Mouse (Mus musculus): ENCODE measurements around the gene Cd46. TPM values are rescaled to one million over a fixed set of nuclear protein-coding genes. Genes with fewer than 3 reads are reported as not detected.

Cd46 gene
- polyA plus RNA-seq, 1 experiment from 2014 or later, result 0.63 TPM

DNA sequence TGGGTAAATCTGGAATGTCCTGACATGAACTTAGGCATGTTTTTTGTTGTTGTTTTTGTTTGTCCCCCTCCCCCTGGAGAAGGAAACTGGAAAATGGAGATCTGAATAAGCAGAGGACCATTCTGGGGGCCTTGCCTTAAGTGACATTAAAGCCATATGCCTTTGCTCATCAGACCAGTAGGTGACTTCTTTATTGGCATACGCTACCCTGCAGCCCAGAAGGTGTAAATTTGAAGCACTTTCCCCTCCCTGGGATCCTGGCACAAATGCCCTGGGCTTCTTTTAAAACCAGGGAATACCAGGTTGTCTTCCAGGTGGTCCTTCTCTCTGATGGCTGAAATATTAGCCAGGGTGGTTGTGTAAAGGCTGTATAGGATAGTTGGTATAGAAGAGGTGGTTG, 76.8 kb downstream of the Cd46 start:
- no peak for DNase-seq (ENCODE audit: low spot score)
- Histone ChIP-seq H3K4me1 (peaks cover 3% of the 10 kb centered on the region; the same call in 1 of the 2 replicates), H3K27ac (replicated peaks) (no peak overlapping the region), H3K27me3 (ENCODE audit: low read depth, poor library complexity, severe bottlenecking) (no peaks in the 10 kb centered on the region), H3K9me3 (replicated peaks) (no peaks in the 10 kb centered on the region), H3K4me3 (no peak overlapping the region), H3K36me3 (no peaks in the 10 kb centered on the region)
- WGBS, result 97% methylated on average over 1 of the region's 1 CpGs

DNA sequence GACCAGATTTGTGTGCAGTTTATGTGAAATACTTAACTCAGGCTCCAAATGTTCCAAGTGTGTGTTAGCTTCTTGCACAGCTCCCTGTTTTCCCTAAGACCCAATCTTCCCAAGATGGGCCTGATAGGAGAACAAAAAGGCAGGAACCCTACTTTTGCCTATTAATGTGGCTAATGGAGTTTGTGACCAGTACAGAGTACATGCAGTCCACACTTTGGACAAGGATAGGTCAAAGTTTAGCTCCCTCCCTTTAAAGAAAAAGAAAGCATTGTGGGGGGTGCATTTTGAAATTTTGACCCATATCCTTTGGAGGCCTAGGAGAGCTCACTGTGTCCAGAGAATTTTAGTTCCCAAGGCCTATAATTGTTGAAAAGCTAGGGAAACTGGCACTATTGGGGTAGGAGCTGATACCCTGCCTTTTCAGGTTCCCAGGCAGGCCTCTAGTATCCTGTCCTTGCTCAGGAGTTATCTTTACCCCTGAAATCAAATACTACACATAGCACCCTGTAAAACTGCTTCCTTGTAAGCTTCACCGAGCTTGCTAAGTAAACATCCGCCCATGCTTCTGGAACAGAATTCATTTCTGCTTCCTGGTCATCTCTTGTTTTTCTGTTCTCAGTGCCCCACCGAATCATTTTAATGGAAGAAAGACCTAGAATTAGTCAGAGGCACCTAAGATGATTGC, 77.7 kb downstream of the Cd46 start:
- WGBS, result 90% methylated on average over 3 of the region's 3 CpGs
- Histone ChIP-seq H3K4me1 (peaks cover 3% of the 10 kb centered on the region; the same call in 1 of the 2 replicates), H3K36me3 (no peaks in the 10 kb centered on the region), H3K4me3 (no peak overlapping the region), H3K27ac (replicated peaks) (no peak overlapping the region), H3K27me3 (ENCODE audit: low read depth, poor library complexity, severe bottlenecking) (no peaks in the 10 kb centered on the region), H3K9me3 (replicated peaks) (no peaks in the 10 kb centered on the region)
- DNase-seq (ENCODE audit: low spot score), result no peak

DNA sequence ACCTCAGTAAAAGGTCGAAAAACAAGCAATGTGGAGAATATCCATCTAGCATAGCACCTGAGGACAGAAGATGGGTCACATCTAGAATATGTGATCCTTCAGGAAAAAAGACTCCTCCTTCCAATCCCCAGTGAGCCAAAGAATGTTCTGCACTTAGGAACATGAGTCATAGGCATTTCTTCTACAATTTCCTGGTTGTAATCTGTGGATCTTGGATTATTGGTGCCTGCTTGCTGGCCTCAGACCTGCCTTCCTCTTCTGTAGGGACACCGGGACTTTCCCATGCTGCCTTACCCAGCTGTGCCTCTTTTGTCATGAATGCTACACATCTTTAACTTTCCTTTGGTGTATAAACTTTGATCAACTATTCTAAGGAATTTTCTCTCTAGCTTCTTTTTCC, 79.5 kb downstream of the Cd46 start:
- Histone ChIP-seq H3K4me1 (peaks cover 3% of the 10 kb centered on the region; the same call in 1 of the 2 replicates), H3K27ac (replicated peaks) (no peak overlapping the region), H3K36me3 (no peaks in the 10 kb centered on the region), H3K27me3 (ENCODE audit: low read depth, poor library complexity, severe bottlenecking) (no peaks in the 10 kb centered on the region), H3K9me3 (replicated peaks) (no peaks in the 10 kb centered on the region), H3K4me3 (no peak overlapping the region)
- 75% methylated on average over 2 of the region's 2 CpGs for WGBS
- DNase-seq (ENCODE audit: low spot score), result no peak

DNA sequence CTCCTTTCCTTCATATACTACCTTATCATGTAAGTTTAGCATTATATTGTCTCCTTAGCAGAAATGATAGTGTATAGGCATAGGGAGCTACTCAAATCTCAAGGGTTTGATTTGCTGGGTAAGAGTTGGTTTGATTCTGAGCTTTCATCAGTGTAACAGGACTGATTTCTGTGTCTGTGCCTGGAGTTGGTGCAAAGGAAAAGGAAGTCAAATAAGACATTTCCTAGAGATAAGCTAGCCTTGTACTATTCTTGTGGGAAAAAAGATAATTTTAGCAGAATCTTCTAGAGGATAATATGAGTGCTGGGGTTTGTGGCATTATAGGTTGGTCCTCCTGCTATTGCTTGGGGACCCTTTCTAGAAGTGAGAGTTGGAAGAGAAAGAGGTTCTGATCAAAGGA, 85.8 kb downstream of the Cd46 start:
- DNase-seq (ENCODE audit: low spot score), result no peak

DNA sequence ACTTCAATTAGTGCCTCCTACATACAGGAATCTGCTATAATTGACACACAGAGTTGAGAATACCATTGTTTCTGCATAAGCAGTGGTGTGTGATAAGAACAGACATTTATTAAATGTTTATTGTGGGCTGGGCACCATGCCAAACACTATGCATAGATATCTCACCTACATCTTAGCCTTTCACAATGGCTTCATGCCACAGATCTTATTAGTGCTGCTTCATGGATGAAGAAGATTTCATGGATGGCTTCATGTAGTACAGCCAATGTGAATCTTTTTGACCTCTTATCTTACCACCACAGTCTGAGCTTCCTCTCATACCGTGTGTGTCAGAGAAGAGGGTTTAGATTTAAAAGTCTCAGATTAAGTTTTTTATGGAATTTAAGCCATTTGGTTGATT, 87.9 kb downstream of the Cd46 start:
- no peaks in the 10 kb centered on the region for H3K27me3 ChIP-seq (ENCODE audit: low read depth, poor library complexity, severe bottlenecking)
- 91% methylated on average over 1 of the region's 1 CpGs for WGBS
- H3K9me3 ChIP-seq (replicated peaks), result no peaks in the 10 kb centered on the region
- no peak overlapping the region for H3K27ac ChIP-seq (replicated peaks)
- no peaks in the 10 kb centered on the region for H3K4me1 ChIP-seq
- DNase-seq (ENCODE audit: low spot score), result no peak
- H3K36me3 ChIP-seq, result no peaks in the 10 kb centered on the region
- H3K4me3 ChIP-seq, result no peak overlapping the region

More for the DNA sequence above, 85.8 kb downstream of the Cd46 start:
- Histone ChIP-seq H3K4me3 (no peak overlapping the region), H3K4me1 (no peaks in the 10 kb centered on the region), H3K27me3 (ENCODE audit: low read depth, poor library complexity, severe bottlenecking) (no peaks in the 10 kb centered on the region), H3K27ac (replicated peaks) (no peak overlapping the region), H3K36me3 (no peaks in the 10 kb centered on the region), H3K9me3 (replicated peaks) (no peaks in the 10 kb centered on the region)

DNA sequence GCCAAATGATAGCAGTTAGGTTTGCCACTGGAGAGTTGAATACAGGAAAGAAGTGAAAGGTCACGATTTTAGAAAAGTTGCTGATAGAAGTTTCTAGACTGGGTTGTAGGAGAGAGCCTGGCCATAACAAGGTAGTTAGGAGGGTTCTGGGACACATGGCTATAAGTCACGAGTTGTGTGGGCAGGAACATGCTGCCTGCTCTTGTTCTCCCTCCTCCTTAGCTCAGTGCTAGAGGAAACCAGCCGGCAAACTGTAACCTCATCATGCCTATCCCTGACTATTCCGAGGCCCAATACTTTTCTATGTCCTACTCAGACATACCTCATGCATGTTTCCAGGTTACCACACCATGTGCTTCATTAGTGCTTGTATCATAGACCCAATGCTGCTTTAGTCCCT, 88.7 kb downstream of the Cd46 start:
- 84% methylated on average over 4 of the region's 4 CpGs for WGBS
- H3K9me3 ChIP-seq (replicated peaks), result no peaks in the 10 kb centered on the region
- no peak overlapping the region for H3K4me3 ChIP-seq
- H3K4me1 ChIP-seq, result no peaks in the 10 kb centered on the region
- no peak overlapping the region for H3K27ac ChIP-seq (replicated peaks)
- H3K36me3 ChIP-seq, result no peaks in the 10 kb centered on the region
- DNase-seq (ENCODE audit: low spot score), result no peak
- H3K27me3 ChIP-seq (ENCODE audit: low read depth, poor library complexity, severe bottlenecking), result no peaks in the 10 kb centered on the region

DNA sequence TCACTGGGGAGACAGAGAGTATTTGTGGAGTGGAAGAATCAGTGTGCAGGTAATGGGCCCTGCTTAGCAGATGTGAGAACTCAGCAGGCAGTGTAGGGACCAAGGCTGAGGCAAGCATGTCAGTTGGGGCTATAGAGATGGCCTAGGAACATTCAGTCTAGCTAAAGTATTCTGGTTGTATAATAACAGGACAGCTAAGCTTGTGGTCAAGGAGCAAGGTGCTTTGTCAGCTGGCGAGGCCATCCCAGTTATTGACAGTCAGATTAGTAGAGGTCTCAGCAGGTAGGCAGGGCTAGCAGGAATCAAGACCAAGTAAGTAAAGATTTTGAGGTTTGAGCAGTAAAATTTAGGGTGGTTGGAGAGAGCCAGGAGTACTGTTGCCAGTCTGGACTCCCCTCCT, 93.7 kb downstream of the Cd46 start:
- Histone ChIP-seq H3K27me3 (ENCODE audit: low read depth, poor library complexity, severe bottlenecking) (no peaks in the 10 kb centered on the region), H3K4me1 (no peaks in the 10 kb centered on the region), H3K9me3 (replicated peaks) (no peaks in the 10 kb centered on the region), H3K4me3 (no peak overlapping the region), H3K36me3 (no peaks in the 10 kb centered on the region), H3K27ac (replicated peaks) (no peak overlapping the region)
- DNase-seq (ENCODE audit: low spot score), result no peak
- WGBS, result 75% methylated on average over 1 of the region's 1 CpGs

DNA sequence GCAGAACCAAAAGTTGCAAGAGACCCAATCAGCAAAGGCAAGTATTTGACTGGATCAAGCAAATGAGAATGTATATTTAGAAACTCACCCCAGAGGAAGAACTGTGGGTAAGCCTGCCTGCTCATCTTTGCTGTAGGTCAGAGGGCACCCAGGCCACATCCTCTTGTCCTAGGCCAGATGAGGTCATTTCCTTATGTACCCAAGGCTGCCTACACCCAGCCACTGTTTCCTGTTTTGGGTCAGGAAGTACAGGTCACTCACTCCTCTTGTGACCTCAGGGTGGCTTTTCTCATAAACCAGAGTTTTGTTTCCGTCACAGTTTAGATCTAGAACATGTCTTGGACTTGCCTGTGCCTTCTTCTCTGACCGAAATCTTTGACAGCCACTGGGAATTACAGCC, 96.9 kb downstream of the Cd46 start:
- 89% methylated on average over 2 of the region's 2 CpGs for WGBS
- Histone ChIP-seq H3K36me3 (no peaks in the 10 kb centered on the region), H3K4me1 (no peaks in the 10 kb centered on the region), H3K4me3 (no peak overlapping the region), H3K27me3 (ENCODE audit: low read depth, poor library complexity, severe bottlenecking) (no peaks in the 10 kb centered on the region), H3K27ac (replicated peaks) (no peak overlapping the region), H3K9me3 (replicated peaks) (no peaks in the 10 kb centered on the region)
- DNase-seq (ENCODE audit: low spot score), result no peak

DNA sequence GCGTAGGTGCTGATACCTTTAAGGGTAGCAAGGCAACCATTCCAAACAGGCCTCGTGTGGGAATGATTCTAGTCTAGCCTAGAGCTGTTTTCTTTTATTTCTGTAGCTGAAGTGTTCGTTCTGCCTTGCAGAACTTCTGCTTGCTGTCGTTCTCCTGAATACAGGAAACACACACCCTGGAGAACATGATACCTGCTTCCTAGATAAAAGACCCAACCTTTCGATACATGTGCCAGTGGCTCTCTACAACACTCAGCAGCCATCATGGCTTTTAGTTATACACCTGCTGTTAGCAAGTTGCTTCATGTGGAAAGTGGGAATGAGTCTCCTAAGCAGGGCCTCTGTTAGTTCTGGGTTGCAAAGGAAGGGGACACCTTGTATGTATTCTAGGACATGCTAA, 97.8 kb downstream of the Cd46 start:
- Histone ChIP-seq H3K4me1 (no peaks in the 10 kb centered on the region), H3K27me3 (ENCODE audit: low read depth, poor library complexity, severe bottlenecking) (no peaks in the 10 kb centered on the region), H3K4me3 (no peak overlapping the region), H3K36me3 (no peaks in the 10 kb centered on the region), H3K9me3 (replicated peaks) (no peaks in the 10 kb centered on the region), H3K27ac (replicated peaks) (no peak overlapping the region)
- no peak for DNase-seq (ENCODE audit: low spot score)
- 90% methylated on average over 5 of the region's 5 CpGs for WGBS

DNA sequence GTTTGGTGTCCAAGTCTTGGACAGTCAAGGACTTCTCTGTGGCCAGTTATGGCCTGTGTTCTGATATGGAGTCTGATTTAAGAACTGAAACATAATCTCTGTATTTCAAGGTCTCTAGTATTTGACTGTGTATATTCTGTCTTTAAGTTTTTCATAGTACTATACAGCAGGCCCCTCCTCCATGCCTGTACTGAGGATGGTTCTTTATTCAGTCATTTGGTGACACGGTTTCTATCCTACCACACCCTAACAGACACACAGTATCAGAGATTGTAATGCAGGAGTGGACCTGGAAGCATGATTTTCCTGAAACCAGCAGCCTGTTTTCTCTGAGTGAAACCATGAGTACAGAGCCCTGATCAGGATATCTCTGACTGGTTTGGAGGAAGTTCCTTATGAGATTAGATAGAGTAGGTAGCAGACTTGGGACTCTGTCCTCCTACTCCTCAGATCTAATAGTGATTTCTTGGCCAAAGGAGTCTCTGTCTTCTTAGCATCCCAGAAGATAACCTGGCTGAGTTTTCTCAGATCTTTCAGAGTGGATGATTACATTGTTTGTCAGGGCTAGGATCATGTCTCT, 98.5 kb downstream of the Cd46 start:
- 86% methylated on average over 1 of the region's 1 CpGs for WGBS
- Histone ChIP-seq H3K36me3 (no peaks in the 10 kb centered on the region), H3K4me1 (no peaks in the 10 kb centered on the region), H3K27ac (replicated peaks) (no peak overlapping the region), H3K4me3 (no peak overlapping the region), H3K9me3 (replicated peaks) (no peaks in the 10 kb centered on the region), H3K27me3 (ENCODE audit: low read depth, poor library complexity, severe bottlenecking) (no peaks in the 10 kb centered on the region)
- DNase-seq (ENCODE audit: low spot score), result no peak

DNA sequence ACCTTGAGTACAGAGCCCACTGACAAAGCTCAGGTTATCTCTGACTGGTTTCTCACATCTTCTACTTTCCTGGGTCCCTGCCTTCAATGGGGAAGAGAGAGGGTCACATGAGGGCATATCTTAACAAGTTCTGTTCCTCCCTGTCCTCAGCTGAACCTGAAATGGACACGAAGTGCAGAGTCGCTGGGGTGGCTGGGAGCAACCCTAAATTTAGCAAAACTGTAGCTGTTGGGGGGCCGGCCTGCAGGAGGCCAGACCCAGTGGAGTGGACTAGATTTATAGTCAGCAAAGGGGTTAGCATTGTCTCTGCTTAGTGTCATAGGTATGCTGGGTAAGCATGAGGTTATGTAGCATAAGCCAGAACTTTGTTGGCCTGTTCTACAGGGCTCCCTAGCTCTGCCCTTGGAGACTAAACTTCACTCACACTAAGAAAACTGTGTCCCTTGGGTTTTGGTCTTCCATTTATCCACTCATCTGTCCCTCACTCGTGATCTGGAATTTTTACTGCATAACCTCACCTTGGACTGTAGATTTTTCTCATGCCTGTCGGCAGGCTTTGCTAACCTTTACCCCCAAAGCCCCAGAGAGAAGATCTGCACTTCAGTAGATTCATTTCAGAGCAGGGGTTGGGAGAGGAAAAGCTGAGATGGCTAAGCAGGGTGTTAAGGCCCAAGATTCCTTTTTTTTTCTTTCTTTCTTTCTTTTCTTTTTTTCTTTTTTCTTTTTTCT, 99.3 kb downstream of the Cd46 start:
- no peaks in the 10 kb centered on the region for H3K27me3 ChIP-seq (ENCODE audit: low read depth, poor library complexity, severe bottlenecking)

DNA sequence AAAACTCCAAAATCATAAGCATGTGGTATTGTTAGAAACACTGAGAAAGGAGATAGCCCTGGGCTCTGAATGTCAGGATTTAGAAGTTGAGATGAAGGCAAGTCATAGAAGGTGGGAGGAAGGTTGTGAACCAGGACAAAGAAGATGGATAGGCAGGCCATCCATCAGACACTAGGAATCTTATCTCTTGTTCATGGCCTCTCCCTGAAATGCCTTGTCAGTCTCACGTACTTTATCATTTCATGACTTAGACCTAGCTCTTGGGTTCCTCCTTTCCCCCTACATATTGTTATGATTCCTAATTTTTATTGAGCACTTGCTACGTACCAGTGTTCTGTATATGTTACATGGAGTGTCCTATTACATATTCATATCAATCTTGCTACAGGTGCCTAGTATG, 100.4 kb downstream of the Cd46 start:
- 89% methylated on average over 2 of the region's 2 CpGs for WGBS
- H3K9me3 ChIP-seq (replicated peaks), result no peaks in the 10 kb centered on the region
- no peak for DNase-seq (ENCODE audit: low spot score)
- no peak overlapping the region for H3K27ac ChIP-seq (replicated peaks)
- no peak overlapping the region for H3K4me3 ChIP-seq
- no peaks in the 10 kb centered on the region for H3K27me3 ChIP-seq (ENCODE audit: low read depth, poor library complexity, severe bottlenecking)
- H3K36me3 ChIP-seq, result no peaks in the 10 kb centered on the region
- no peaks in the 10 kb centered on the region for H3K4me1 ChIP-seq

More for the DNA sequence above, 99.3 kb downstream of the Cd46 start:
- 84% methylated on average over 5 of the region's 5 CpGs for WGBS
- no peaks in the 10 kb centered on the region for H3K36me3 ChIP-seq
- no peaks in the 10 kb centered on the region for H3K4me1 ChIP-seq
- H3K27ac ChIP-seq (replicated peaks), result no peak overlapping the region
- no peak overlapping the region for H3K4me3 ChIP-seq
- no peaks in the 10 kb centered on the region for H3K9me3 ChIP-seq (replicated peaks)
- no peak for DNase-seq (ENCODE audit: low spot score)

DNA sequence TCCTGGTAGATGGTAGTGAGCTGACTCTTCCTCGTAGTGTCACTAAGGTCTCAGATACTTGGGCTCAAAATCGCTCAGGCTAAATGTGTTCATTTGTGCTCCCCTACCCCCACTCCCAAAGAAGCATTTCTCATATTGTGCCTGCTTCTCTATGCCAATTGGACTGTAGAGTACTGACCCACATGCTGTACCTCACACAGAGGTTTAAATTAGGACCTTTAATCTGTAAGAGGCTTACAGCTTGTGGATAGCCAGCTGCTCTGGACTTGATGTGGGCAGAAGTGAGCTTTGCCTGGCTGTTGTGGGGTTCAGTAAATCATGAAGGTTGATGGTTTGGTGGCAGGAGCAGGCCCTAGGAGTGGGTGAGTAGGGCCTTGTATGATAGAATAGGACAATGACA, 101.1 kb downstream of the Cd46 start:
- 74% methylated on average over 2 of the region's 2 CpGs for WGBS
- H3K27ac ChIP-seq (replicated peaks), result no peak overlapping the region
- H3K27me3 ChIP-seq (ENCODE audit: low read depth, poor library complexity, severe bottlenecking), result no peaks in the 10 kb centered on the region
- H3K4me1 ChIP-seq, result no peaks in the 10 kb centered on the region
- no peak overlapping the region for H3K4me3 ChIP-seq
- no peaks in the 10 kb centered on the region for H3K9me3 ChIP-seq (replicated peaks)
- no peak for DNase-seq (ENCODE audit: low spot score)
- no peaks in the 10 kb centered on the region for H3K36me3 ChIP-seq
